Mouse (Mus musculus): ENCODE data around the gene Cd37.
A peak's percentile ranks its signal among the peaks of the same experiment; 100 is the strongest.

Gene Cd37

DNA sequence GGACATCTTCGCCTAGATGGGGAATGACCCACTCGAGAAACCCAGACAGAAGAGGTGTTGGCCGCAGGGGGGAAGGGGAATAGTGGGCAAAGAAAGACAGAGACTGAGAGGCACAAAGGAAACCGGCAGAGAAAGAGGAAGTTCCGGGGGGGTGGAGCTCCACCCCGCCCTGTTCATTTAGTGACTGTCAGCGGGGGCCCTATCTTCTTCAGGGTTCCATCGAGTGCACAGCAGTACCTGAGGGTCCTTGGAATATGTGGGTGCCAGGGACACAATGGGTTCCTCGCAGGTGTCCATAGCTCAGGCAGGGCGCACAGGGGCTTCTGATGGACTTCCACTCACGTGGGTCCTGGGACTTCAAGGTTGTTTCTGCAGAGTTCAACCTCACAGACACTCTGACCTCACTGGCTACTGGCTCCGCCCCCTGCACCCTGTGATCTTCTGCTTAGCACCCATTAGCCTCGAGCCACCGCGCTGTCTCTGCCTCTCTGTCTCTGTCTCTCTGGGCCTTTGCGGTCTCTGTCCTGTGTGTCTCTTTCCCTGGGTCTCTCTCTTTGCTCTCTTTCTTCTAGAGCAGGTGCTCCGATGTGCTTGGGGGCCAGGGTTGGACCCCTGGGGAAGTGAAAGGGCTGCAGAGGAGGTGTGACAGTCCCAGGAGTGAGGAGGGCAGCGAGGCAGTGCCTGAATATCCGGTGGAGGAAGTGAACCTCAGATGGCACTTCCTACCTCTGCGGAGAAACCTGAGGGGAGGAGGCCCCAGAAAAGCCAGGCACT, at the start of gene Cd37:
Gene Cd37, minus strand, starts transcription at position 393 of the 774 bp plus-strand sequence.
- no peak for DNase-seq (ENCODE audit: low spot score)

DNA sequence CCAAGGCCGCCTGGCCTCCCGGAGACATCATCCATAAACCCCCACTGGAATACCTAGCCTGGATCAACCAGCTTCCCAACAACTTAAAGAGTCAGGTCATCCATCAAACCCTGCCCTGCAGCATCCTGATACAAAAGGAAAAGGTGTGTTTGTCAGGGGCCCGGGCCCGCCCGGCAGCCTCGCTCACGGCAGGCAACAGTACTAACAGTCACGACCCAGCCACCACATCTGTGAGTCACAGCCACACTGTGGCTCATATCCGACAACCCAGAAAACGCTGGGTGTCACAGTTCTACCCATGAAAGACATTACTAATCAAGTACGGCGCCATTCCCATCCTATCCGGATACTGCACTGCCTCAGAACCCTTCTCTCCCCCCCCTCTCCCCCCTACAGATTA, 47.6 kb upstream of the Cd37 start:
- DNase-seq (ENCODE audit: low spot score) = no peak

DNA sequence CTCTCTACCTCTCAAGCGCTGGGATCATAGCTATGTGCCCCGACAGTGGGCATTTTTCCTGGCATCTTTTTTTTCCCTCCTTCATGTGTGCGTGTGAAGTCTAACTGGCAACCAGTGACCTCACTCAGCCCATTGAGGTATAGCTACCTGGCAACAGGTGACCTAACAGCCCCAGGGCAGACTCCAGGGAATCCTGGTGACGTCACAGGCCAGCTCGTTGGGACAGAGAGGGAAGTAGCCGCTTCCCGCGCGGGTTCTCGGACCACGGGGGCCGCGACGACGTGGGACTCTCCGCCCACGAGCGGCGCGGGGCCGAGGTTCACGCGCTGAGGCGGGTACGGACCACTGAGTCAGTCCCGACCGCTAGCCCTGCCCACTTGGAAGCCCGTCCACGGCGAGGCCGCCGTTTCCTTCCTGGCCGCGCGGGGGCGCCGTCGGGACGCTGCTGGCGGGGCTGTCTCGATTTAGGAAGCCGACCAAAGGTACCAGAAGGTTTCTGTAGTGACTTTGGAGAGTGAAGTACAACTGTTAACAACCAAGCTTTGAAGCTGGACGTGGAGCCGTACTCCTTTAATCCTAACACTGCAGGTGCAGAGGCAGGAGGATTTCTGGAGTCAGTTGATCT, 38.3 kb upstream of the Cd37 start, which contains the start of gene Slc6a21:
Gene Slc6a21, plus strand, starts transcription at position 378 of the 625 bp plus-strand sequence.
- peak; percentile 79 for DNase-seq (ENCODE audit: low spot score)

DNA sequence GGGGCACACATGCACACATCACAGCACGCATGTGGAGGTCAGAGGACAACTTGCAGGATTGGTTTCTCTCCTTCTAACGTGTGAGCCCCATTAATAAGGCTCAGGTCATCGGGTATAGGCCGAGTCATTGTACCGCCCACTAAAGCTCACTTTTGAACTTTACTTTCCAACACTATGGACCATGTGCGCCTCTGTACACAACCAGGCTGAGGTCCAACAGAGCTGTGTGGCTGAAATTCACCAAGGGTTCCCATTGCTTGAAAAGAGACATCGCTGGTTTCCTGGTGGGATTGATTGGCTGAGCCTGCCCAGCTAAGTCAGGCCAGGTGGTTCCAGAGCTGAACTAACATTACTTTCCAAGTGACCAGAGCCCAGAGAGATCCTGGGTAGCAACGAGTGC, 34.8 kb upstream of the Cd37 start:
- no peak for DNase-seq (ENCODE audit: low spot score)

DNA sequence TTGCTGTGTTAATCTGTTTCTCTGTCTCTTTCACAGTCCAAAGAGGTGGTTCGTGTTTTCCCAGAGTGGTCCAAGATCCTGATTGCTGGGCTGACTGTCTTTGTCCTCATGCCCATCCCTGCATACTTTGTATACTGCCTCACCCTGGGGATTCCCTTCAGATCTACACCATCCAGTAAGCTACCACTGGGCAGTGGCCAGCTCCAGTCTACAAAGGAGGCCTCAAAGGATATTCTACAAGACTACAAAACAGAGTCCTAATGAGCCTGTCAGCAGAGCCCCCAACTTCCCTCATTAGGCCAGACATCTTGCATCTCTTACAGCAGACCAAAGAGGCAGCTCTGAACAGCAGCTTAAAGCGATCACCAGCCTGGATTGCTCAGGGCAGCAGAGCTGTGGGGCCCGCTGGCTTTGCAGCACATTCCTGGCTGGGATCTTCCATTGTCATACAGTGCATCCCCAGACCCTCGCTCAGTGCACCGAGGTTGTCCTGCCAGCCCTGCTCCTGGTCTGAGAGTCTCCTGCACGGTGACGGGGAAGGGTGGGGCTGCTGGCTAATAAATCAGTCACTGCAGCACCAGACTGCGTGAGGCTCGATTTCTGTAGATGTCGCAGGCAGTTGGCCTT, 34.0 kb upstream of the Cd37 start:
- DNase-seq (ENCODE audit: low spot score) = no peak

DNA sequence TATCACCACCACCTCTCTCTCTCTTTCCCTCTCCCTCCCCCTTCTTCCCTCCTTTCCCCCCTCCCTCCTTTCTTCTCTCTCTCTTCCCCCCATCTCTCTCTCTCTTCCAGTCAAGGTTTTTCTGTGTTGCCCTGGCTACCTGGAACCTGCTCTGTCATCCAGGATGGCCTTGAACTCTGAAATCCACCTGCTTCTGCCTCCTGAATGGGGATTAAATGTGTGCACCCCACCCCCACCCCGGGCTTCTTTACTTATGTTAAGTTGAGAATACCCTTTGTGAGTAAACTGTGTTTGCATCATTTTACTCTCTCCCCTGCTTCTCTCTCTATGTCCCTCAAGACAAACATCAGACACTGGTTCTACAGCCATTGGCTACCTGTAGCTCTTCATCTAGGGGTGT, 26.6 kb upstream of the Cd37 start:
- DNase-seq (ENCODE audit: low spot score) = no peak

DNA sequence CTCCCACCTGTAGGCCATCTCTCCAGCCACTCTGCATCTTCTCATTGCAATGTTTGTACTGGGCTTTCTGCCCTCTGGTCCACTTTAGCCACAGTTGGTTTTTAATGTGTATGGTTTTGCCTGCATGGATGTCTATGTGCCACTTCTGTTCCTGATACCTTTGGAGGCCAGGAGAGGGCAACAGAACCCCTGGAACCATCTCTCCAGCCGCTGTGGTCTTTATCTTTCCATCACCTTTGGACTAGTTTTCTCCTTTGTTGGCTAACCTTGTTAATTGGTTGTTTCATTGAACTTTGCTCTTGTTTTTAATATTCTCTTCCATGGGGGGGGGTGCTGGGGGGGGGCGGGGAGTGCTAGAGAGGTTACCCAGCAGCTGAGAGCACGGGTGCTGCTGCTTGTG, 25.4 kb upstream of the Cd37 start:
- DNase-seq (ENCODE audit: low spot score) = no peak

DNA sequence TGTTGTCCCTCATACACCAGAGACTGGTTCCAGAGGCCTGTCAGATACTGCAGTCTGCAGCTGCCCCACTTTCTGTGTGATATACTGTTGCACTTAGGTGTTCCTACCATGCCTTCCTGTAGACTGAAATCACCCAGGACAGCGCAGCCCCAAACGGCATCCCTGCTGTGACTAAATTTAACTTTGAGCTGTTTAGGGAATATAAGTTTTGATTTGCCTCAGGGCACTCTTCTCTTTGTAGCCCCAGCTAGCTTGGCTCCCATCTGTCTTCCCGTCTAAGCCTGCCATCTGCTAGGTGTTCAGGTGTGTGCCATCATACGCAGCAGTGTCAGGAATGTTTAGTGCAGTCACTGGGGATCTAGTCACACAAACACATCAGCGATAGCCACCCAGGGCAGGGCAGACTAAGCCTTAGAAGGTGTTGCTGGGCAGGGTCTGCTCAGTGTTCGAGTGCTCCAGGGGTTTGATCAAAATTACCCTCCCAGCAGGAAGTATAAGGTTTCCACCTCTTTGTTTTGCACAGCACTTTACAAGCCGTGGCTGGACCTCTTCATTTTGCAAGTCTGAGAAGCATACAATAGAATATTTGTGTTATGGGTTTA, 24.2 kb upstream of the Cd37 start:
- no peak for DNase-seq (ENCODE audit: low spot score)

DNA sequence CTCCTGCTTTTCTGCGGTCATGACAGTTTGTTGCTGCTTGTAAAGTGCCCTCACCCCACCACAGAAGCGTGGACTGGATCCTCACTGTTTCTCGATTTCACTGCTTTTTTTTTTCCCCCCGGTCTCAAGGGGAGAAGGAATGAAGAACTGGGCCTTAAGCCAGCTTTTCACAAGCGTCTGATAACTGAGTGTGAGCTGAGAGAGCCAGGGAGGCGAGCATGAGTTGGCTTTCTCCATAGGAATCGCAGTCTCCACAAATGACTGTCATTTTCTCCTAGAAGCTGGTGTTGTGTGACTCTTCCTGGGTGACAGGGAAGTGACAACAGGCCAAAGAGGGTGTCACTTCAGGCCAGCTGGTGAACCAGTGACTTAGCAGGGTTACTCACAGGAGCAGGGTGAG, 23.4 kb upstream of the Cd37 start:
- peak; percentile 3 for DNase-seq (ENCODE audit: low spot score)

DNA sequence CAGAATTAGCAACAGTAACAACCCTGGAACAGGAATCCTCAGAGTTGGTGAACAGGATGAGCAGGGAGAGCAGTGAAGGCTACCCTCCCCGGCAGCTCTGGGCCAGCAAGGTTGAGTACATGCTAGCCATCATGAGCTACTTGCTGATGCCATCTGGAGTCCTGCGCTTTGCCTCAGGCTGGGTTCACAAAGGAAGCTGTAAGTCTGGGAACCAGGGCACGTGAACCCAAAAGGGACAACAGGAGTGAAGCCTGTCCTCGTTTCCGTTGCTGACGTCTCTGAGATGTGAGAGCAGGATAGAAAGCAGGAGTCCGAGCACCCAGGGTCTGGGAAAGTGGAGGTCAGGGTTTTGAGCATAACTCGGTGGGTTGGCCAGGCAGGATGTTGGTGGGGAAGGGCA, 20.4 kb upstream of the Cd37 start:
- DNase-seq (ENCODE audit: low spot score) = peak; percentile 1

DNA sequence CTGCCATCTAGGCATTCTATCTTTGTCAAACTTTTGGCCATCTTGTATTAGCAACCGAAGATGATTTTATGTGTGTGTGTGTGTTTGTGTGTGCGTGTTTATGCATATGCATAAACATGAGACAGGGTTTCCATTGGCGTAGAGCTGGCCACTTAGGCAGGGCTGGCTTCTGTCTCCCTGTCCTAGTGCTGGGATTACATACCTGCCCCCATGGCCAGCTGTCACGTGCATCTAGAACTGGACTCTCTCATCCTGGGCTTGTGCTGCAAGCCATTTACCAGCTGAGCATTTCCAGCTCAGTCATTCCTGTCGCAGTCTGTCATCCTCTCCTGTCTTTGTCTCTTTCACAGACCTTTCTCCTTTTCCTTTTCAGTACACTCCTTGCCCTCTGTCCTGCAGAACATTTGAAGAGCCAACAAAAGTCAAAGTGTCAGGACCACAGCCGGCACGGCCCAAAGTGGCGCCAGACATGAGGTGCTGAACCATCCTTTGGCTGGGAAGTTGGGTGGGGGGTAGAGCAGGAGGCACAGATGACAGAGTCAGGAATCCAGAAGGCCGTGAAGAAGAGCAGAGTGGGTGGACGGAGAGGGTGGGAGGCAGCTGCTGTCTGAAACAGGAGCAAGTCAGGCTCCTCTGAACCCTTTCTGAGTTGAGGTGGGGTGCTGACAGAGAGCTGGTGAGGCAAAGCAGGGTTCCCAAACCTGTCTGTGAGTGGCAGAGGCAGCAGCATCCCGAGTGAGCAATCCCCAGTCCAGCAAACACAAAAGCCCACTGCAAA, 18.3 kb upstream of the Cd37 start:
- peak; percentile 0 for DNase-seq (ENCODE audit: low spot score)

DNA sequence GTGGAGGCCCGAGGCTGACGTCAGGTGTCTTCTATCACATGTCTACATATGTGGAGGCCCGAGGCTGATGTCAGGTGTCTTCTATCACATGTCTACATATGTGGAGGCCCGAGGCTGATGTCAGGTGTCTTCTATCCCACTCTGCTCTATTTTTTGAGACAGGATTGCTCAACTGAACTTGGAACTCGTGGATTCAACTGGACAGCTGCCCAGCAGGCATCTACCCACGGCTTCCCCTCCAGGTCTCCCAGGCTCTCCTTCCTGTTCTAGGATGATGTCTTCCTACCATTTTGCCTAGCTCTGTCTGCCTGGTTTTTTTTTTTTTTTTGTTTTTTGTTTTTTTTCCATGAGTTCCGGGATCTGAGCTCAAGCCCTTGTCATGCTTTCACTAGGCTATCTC, 16.9 kb upstream of the Cd37 start:
- peak; percentile 21 for DNase-seq (ENCODE audit: low spot score)

DNA sequence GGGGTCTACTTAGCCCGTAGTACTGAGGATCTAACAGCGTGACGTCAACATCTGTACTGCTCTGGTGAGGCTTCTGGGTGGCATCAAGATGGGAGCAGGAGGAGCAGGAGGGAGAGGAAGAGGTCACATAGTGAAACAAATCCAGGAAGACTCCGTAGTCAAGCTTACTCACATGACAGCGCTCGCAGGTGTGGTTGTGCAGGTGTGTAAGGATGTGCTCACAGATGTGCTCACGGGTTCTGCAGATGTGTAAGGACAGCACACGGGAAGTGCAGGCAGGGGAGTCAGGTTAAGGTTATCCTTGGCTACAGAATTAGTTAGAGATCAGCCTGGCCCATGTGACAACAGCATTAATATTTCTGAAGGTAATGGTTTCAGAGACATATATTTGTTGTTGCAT, 14.9 kb upstream of the Cd37 start:
- DNase-seq (ENCODE audit: low spot score) = no peak

DNA sequence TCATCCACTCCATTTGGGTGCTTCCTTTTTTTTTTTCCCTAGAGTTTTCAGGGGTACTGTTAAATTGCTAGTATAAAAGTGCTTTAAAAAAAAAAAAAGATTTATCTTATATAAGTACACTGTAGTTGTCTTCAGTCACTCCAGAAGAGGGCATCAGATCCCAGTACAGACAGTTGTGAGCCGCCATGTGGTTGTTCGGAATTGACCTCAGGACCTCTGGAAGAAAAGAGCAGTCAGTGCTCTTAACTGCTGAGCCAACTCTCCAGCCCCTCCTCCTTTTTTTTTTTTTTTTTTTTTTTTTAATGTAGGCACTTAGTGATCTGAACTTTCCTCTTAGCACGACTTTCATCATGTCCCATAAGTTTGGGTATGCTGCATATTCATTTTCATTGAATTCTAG, 8.8 kb upstream of the Cd37 start:
- DNase-seq (ENCODE audit: low spot score) = no peak

DNA sequence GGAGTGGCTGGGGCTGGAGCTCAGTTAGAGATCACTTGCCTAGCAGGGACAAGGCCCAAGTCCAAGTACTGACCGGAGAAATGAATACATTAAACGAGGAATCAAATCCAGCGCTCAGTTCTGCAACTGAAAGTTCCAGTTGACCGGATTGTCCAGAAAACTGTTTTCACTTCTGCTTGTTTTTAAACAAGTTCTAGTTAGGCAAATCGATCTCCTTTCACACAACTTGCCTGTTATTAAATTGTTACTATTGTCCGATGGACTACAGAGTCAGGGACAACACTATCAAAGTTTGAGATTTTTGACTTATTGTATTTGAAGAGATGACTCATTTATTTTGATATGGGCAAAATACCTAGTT, 2.5 kb upstream of the Cd37 start:
- DNase-seq (ENCODE audit: low spot score) = no peak

DNA sequence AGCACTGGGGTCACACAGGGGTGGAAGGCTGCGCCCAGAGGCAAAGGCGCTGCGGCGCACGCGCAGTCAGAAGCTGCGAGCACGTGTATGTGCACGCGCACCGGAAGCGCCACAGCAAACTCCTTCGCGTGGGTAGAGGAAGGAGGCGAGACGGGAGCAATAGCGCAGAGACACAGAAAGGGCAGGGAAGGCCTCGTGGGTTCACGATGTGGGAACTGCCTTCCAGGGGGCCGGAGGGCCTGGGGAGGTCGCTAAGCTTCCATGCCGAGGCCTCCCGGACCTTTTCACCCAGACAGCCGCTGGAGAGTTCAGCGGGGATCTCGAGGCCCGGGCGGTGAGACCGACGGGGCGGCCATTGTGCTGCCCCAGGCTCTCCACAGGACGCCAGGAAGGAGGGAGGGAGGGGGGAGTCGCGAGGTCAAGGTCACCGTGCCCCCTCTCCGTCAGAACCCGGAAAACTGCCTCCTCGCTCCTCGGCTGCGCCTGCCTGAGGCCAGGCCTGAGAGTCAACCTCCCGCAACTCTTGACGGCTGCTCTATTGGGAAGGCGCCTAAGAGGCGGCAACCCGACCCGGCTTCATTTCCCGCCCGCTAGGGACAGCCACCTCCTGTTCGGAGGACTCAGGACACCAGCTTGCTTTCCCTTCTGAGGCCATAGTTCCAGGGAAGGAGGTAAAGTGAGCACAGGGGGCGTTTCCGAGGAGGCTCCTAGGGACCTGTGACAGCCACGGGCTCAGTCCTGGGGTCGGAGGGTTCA, 1.9 kb upstream of the Cd37 start, which contains the start of gene Slc6a16:
Gene Slc6a16, plus strand, starts transcription at position 453 of the 756 bp plus-strand sequence.
- peak; percentile 54 for DNase-seq (ENCODE audit: low spot score)

DNA sequence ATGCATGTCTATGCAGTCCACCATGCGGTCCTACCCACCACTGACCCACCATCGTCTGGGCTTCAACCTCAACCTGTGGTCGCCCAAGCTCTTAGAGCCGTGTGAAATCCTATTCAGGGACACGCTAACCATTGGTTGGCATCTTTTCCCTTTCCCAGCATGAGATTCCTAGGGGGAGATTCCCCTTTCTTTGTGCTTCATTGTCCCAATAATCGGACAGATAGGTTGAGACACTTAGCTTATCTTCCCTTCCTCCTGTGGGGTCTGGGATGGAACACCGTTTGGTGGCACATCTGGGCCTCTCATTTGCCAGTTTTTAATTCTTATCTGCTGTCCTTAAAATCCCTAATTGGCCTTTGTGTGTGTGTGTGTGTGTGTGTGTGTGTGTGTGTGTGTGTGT, 1.2 kb upstream of the Cd37 start:
- no peak for DNase-seq (ENCODE audit: low spot score)

DNA sequence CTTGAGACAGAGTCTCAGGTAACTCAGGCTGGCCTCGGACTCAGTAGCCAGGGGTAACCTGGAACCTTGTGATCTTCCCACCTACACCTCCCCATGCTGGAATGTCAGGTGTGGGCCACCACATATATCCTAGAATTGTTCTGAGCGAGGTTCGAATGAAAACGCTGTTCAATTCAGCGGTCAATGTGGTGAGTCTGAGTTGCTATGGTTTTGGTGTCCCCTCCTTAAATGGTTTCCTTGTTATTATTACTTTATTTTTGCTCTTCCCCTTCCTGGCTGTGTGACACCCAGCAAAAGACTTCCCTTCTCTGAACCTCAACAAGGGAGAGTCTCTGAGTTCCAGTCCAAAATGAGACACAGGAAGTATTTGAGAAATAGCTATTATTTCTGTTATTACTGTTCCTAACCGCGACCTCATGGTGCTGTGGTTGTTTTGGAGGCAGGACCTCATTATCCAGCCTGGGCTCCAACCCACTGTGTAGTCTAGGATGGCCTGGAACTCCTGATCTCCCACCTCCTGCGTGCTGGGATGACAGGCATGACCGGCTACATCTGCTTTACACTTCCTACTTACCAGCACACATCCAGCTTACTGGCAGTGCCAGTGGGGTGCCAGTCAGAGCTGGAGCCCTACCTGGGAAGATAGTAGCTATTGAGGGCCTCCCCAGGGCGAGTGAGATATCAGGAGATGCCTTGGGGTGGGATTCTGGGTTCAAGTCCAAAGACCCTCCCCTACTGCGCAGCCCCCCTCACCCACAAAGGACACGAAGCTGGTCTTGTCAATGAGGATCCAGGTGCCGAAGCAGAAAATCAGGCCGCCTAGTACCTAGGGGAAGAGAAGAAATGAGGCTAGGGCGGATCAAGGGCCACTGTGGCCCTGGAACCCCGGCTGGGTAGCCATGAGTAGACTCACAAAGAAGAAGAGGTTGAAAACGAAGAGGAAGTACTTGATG, 892 bp downstream of the Cd37 start:
- no peak for DNase-seq (ENCODE audit: low spot score)

DNA sequence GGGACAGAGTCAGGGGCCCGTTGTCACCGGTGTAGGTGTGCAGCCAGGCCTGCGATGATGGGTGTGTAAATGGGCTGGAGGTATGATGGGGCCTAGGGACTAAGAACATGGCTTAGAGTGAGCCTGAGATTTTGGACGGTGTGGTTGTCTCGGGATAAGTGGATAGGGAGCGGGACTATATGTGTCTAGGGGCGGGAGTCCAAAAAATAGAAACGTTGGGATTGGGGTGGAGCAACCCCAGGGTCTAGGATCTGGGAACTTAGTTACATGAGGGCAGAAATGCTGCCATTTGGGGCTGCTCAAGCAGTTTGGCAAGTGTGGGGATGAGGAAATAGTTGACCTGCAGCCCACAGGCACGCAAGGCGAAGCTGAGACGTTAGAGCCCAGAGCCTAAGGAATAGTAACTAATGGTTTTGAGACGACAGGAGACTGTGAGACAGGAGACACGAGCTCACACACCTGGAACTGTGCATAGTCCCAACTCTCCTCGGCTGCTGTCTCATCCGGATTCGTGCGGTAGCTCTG, 3.2 kb downstream of the Cd37 start:
- no peak for DNase-seq (ENCODE audit: low spot score)

All from ovary, postnatal 36 days (tissue).